Mouse (Mus musculus): ENCODE measurements around the gene Spata33. TPM values are rescaled to one million over a fixed set of nuclear protein-coding genes. Genes with fewer than 3 reads are reported as not detected.

Spata33 gene
- polyA plus RNA-seq, 1 experiment from 2014 or later = 5.9 TPM

DNA sequence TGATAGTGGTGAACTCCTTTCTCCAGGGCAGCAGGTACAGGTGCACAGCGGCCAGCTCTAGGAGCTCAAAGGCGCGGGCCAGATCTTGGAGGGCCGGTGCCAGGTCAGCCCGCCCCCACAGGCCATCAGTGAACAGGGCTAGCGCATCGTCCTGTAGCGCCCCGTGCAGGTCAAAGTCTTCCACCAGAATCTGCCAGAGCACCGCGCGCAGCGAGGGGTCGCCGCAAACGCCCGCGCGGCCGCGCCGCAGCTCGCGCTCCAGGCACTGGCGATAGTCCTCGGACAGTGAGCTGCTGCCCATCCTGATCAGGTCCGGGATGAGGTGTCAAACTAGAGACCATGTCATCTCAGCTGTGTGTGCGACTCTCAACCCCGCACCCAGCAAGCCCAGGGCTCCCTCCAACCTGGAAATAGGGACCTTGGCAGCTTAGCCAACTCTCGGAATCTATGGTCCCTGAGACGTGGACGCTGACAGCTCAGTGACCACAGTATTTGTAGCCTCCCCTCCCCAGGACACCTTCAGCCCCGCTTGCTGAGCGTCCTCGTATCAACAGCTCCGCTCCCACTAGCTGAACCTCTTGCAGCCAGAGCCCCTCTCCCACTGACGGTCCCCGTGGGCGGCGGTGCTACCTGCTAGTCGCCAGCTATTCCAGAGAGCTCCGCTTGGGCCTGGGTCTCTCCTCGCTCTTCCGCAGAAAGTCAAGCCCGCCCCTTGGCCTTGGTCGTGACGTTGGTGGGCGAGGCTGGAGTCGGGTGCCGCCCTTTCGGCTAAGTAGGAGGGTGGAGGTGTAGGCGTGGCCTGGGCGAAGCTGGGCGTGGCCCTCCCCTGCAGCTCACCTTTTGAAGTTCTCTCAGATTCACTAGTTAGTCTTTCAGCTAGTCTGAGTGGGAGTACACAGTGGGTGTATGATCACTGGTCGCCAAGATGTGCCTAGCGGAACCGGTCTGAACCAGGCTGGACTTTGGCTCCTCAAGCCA, 23.2 kb downstream of the Spata33 start, which contains the start of gene Spata2l:
Gene Spata2l (minus strand): TSS at position 714 of the 978 bp plus-strand sequence.
- WGBS = 2% methylated on average over 57 of the region's 57 CpGs
- DNase-seq (ENCODE audit: low spot score) (peak; percentile 93), ATAC-seq (replicated peaks; ENCODE audit: low FRiP score) (peak; percentile 88)
- no peaks in the 10 kb centered on the region for H3K36me3 ChIP-seq (ENCODE audit: control insufficient read depth, insufficient read depth, low read length)
- no peaks in the 10 kb centered on the region for H3K9me3 ChIP-seq (ENCODE audit: control insufficient read depth, low read length)
- H3K4me3 ChIP-seq (ENCODE audit: low read depth, low read length) = peak within 1 kb of the TSS; percentile 40
- peaks cover 10% of the 10 kb centered on the region for H3K27me3 ChIP-seq (ENCODE audit: control insufficient read depth, insufficient read depth, low read length)
- H3K9ac ChIP-seq (ENCODE audit: low read length) = peak within 1 kb of the TSS; percentile 45
- peaks cover 12% of the 10 kb centered on the region for H3K4me1 ChIP-seq (replicated peaks; ENCODE audit: control insufficient read depth, insufficient read depth, low read length)
- H3K4me2 ChIP-seq (ENCODE audit: low read depth, low read length, severe bottlenecking) = peak within 1 kb of the TSS; percentile 85
- H3K27ac ChIP-seq (ENCODE audit: low read depth, low read length) = no peak within 1 kb of the TSS

- no peaks in the 10 kb centered on the region for H3K9me3 ChIP-seq (ENCODE audit: control insufficient read depth, low read length)
- ATAC-seq (replicated peaks; ENCODE audit: low FRiP score) = no peak
- WGBS = 89% methylated on average over 10 of the region's 10 CpGs
- peaks cover 10% of the 10 kb centered on the region for H3K27me3 ChIP-seq (ENCODE audit: control insufficient read depth, insufficient read depth, low read length)
- no peaks in the 10 kb centered on the region for H3K36me3 ChIP-seq (ENCODE audit: control insufficient read depth, insufficient read depth, low read length)
- no peak overlapping the region for H3K4me2 ChIP-seq (ENCODE audit: low read depth, low read length, severe bottlenecking)
- peaks cover 12% of the 10 kb centered on the region for H3K4me1 ChIP-seq (replicated peaks; ENCODE audit: control insufficient read depth, insufficient read depth, low read length)
- DNase-seq (ENCODE audit: low spot score) = no peak
- H3K27ac ChIP-seq (ENCODE audit: low read depth, low read length) = no peak overlapping the region
- no peak overlapping the region for H3K4me3 ChIP-seq (ENCODE audit: low read depth, low read length)
- no peak overlapping the region for H3K9ac ChIP-seq (ENCODE audit: low read length)
Measured at GRCm38 (mm10) chr8:123239398-123239797, 26.8 kb downstream of the Spata33 start.

- no peaks in the 10 kb centered on the region for H3K9me3 ChIP-seq (ENCODE audit: control insufficient read depth, low read length)
- peaks cover 4% of the 10 kb centered on the region for H3K36me3 ChIP-seq (ENCODE audit: control insufficient read depth, insufficient read depth, low read length)
- H3K4me1 ChIP-seq (replicated peaks; ENCODE audit: control insufficient read depth, insufficient read depth, low read length) = no peaks in the 10 kb centered on the region
- H3K27ac ChIP-seq (ENCODE audit: low read depth, low read length) = no peak overlapping the region
- no peaks in the 10 kb centered on the region for H3K27me3 ChIP-seq (ENCODE audit: control insufficient read depth, insufficient read depth, low read length)
- no peak for ATAC-seq (replicated peaks; ENCODE audit: low FRiP score)
- DNase-seq (ENCODE audit: low spot score) = no peak
- no peak overlapping the region for H3K4me2 ChIP-seq (ENCODE audit: low read depth, low read length, severe bottlenecking)
- H3K9ac ChIP-seq (ENCODE audit: low read length) = no peak overlapping the region
- H3K4me3 ChIP-seq (ENCODE audit: low read depth, low read length) = no peak overlapping the region
- 90% methylated on average over 7 of the region's 7 CpGs for WGBS
Measured at GRCm38 (mm10) chr8:123242107-123242923, 29.7 kb downstream of the Spata33 start.

DNA sequence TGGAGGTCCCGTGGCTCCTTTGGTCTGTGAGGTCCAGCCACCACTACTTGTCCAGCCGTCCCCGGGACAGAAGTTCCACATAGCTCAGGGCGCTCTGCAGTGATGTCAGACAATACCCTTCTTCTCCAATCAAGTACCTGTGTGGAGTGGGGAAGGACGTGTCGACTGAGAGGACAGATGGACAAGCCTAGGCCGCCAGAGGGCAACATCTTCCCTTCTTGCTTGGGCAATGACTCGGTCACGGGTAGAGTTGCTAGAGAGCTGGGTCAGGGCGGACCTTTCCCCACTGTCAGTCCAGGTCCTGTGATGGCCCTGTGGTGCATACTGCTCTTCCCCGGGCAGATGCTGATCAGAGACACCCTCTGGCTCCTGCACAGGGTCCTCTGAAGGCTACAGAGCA, 30.4 kb downstream of the Spata33 start:
- peaks cover 4% of the 10 kb centered on the region for H3K36me3 ChIP-seq (ENCODE audit: control insufficient read depth, insufficient read depth, low read length)
- no peaks in the 10 kb centered on the region for H3K9me3 ChIP-seq (ENCODE audit: control insufficient read depth, low read length)
- 71% methylated on average over 11 of the region's 11 CpGs for WGBS
- H3K9ac ChIP-seq (ENCODE audit: low read length) = no peak overlapping the region
- no peaks in the 10 kb centered on the region for H3K27me3 ChIP-seq (ENCODE audit: control insufficient read depth, insufficient read depth, low read length)
- no peak overlapping the region for H3K27ac ChIP-seq (ENCODE audit: low read depth, low read length)
- no peaks in the 10 kb centered on the region for H3K4me1 ChIP-seq (replicated peaks; ENCODE audit: control insufficient read depth, insufficient read depth, low read length)
- DNase-seq (ENCODE audit: low spot score) (no peak), ATAC-seq (replicated peaks; ENCODE audit: low FRiP score) (no peak)
- no peak overlapping the region for H3K4me2 ChIP-seq (ENCODE audit: low read depth, low read length, severe bottlenecking)
- no peak overlapping the region for H3K4me3 ChIP-seq (ENCODE audit: low read depth, low read length)

GRCm38 (mm10) chr8:123244382-123244781, 31.8 kb downstream of the Spata33 start:
- ATAC-seq (replicated peaks; ENCODE audit: low FRiP score) (no peak), DNase-seq (ENCODE audit: low spot score) (no peak)
- Histone ChIP-seq H3K9me3 (ENCODE audit: control insufficient read depth, low read length) (no peaks in the 10 kb centered on the region), H3K4me2 (ENCODE audit: low read depth, low read length, severe bottlenecking) (no peak overlapping the region), H3K4me1 (replicated peaks; ENCODE audit: control insufficient read depth, insufficient read depth, low read length) (no peaks in the 10 kb centered on the region), H3K9ac (ENCODE audit: low read length) (no peak overlapping the region), H3K27me3 (ENCODE audit: control insufficient read depth, insufficient read depth, low read length) (no peaks in the 10 kb centered on the region), H3K36me3 (ENCODE audit: control insufficient read depth, insufficient read depth, low read length) (peaks cover 4% of the 10 kb centered on the region), H3K4me3 (ENCODE audit: low read depth, low read length) (no peak overlapping the region), H3K27ac (ENCODE audit: low read depth, low read length) (no peak overlapping the region)
- 98% methylated on average over 4 of the region's 4 CpGs for WGBS

DNA sequence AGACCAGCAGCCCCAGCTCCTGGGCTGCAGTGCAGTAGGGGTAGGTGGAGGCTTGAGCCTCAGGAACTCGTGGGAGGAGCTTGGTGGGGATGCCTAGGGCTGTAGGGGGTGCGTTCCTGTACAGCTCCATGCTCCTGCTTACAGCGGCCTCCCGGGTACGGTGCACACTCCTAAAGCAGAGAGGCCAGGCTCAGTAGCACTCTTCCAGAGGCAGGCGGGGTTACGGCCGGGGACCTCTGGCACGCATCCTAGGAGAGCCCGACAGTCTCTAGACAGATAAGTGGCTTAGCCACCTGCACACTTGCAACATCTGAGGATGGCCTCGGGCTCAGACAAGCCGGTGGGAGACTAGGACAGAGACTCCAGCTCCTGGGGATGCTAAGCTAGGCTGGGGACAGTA, 32.9 kb downstream of the Spata33 start:
- H3K4me3 ChIP-seq (ENCODE audit: low read depth, low read length) = no peak overlapping the region
- H3K9me3 ChIP-seq (ENCODE audit: control insufficient read depth, low read length) = no peaks in the 10 kb centered on the region
- DNase-seq (ENCODE audit: low spot score) (no peak), ATAC-seq (replicated peaks; ENCODE audit: low FRiP score) (no peak)
- H3K27ac ChIP-seq (ENCODE audit: low read depth, low read length) = no peak overlapping the region
- no peak overlapping the region for H3K4me2 ChIP-seq (ENCODE audit: low read depth, low read length, severe bottlenecking)
- H3K4me1 ChIP-seq (replicated peaks; ENCODE audit: control insufficient read depth, insufficient read depth, low read length) = no peaks in the 10 kb centered on the region
- H3K27me3 ChIP-seq (ENCODE audit: control insufficient read depth, insufficient read depth, low read length) = no peaks in the 10 kb centered on the region
- 89% methylated on average over 12 of the region's 12 CpGs for WGBS
- H3K9ac ChIP-seq (ENCODE audit: low read length) = no peak overlapping the region
- peaks cover 4% of the 10 kb centered on the region for H3K36me3 ChIP-seq (ENCODE audit: control insufficient read depth, insufficient read depth, low read length)

DNA sequence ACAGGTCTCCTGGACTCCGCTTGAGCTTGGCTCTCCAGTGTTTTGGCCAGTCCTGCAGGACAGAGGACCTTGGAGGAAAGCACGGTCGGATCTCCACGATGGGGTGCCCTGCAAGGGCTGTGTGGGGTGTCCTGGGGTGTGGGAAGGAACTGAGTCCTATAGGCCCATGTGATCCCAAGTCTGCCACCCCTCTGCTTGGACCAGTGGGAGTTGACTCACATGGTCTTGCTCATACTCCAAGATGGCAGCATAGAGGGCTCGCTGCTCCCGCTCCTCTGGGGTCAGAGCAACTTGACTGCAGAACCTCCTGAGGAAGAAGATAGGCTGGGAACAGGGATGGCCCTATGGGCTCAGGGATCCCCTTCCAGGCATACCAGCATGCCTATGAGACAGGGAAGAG, 35.1 kb downstream of the Spata33 start:
- WGBS = 97% methylated on average over 6 of the region's 6 CpGs
- ATAC-seq (replicated peaks; ENCODE audit: low FRiP score) (no peak), DNase-seq (ENCODE audit: low spot score) (no peak)
- H3K36me3 ChIP-seq (ENCODE audit: control insufficient read depth, insufficient read depth, low read length) = peaks cover 4% of the 10 kb centered on the region
- H3K27ac ChIP-seq (ENCODE audit: low read depth, low read length) = no peak overlapping the region
- no peak overlapping the region for H3K4me2 ChIP-seq (ENCODE audit: low read depth, low read length, severe bottlenecking)
- no peaks in the 10 kb centered on the region for H3K9me3 ChIP-seq (ENCODE audit: control insufficient read depth, low read length)
- H3K4me1 ChIP-seq (replicated peaks; ENCODE audit: control insufficient read depth, insufficient read depth, low read length) = no peaks in the 10 kb centered on the region; the same call in 1 of the 2 replicates
- H3K27me3 ChIP-seq (ENCODE audit: control insufficient read depth, insufficient read depth, low read length) = no peaks in the 10 kb centered on the region
- no peak overlapping the region for H3K4me3 ChIP-seq (ENCODE audit: low read depth, low read length)
- H3K9ac ChIP-seq (ENCODE audit: low read length) = no peak overlapping the region

GRCm38 (mm10) chr8:123248596-123248995, 36.0 kb downstream of the Spata33 start:
- Histone ChIP-seq H3K4me2 (ENCODE audit: low read depth, low read length, severe bottlenecking) (no peak overlapping the region), H3K27me3 (ENCODE audit: control insufficient read depth, insufficient read depth, low read length) (no peaks in the 10 kb centered on the region), H3K4me1 (replicated peaks; ENCODE audit: control insufficient read depth, insufficient read depth, low read length) (peaks cover 6% of the 10 kb centered on the region; the same call in 1 of the 2 replicates), H3K27ac (ENCODE audit: low read depth, low read length) (no peak overlapping the region), H3K36me3 (ENCODE audit: control insufficient read depth, insufficient read depth, low read length) (peaks cover 4% of the 10 kb centered on the region), H3K4me3 (ENCODE audit: low read depth, low read length) (no peak overlapping the region), H3K9ac (ENCODE audit: low read length) (no peak overlapping the region), H3K9me3 (ENCODE audit: control insufficient read depth, low read length) (no peaks in the 10 kb centered on the region)
- ATAC-seq (replicated peaks; ENCODE audit: low FRiP score) (no peak), DNase-seq (ENCODE audit: low spot score) (no peak)
- 93% methylated on average over 8 of the region's 8 CpGs for WGBS

Measured in forebrain, embryonic 11.5 days (tissue).